Mouse (Mus musculus): ENCODE results near the gene Ccdc106. TPM values are rescaled to one million over a fixed set of nuclear protein-coding genes. Genes with fewer than 3 reads are reported as not detected.

Ccdc106 gene
- total RNA-seq, 2 experiments from 2014 or later = 65.7 to 68.5 TPM

DNA sequence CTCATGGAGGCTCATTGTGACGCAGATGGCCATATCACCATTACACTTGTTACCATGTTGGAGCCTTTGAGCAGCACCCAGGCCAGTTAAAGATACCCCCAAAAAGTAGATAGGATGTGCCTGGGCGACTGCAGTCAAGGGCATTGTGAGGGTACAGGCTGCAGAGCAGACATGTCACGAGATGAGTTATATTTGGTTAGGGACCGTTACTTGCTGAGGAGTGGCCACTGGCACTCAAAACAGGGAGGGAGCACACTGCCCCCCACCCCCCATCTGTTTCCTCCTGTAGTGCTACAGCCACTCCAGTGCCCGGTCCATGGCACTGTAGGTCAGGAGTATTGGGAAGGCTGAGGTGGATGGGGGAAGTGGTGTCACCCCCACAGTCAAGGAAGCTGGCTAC is 78.4 kb downstream of the Ccdc106 start:
- no peak for DNase-seq (ENCODE audit: low spot score in 2 of 2)
- intact Hi-C loops (cut with DNase I) = no loop called here

DNA sequence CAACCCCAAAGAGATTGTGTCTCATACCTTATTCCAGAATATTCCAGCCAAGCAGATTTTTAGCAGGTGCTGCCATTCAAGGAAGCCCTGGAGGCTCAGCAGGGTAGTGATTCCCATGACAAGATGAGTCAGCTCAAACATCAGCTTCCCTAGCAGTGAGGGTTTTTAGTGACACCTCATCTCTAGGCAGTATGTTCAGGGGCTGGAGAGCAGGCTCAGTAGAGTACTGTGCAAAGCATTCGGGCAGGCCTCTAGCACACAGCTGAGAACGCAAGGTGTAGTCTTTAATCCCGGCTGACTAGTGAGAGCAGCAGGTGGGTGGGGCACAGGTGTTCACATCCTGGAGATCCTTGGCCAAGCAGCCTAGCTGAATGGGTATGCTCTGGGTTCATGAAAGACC is 79.4 kb downstream of the Ccdc106 start:
- peak in 1 of 2 experiments; percentile 42 for DNase-seq (ENCODE audit: low spot score in 2 of 2)
- intact Hi-C loops (cut with DNase I) = no loop called here

DNA sequence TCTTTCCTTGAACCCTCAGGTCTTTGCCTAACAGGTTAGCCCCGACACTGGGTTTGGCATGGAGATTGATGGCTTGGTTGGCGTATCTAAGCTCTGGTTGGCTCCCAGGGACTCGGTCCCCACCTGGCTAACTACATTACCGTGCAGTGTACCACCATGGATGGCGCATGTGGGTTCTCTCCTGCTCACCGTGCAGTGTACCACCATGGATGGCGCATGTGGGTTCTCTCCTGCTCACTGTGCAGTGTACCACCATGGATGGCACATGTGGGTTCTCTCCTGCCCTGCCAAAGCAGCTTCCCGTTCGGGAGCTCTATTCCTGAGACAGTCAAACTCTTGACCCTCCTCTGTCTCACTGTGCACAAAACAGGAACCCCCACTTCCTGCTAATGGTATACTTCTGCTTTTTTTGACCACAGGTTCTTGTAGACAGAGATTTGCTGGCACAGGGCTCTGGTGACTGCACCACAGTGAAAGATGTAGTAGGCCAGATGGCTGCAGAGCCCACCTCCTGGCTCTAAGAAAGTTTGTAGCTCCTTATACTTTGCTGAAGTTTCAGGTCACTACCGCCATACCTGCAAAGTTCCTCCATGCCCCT is 80.8 kb downstream of the Ccdc106 start:
- intact Hi-C loops (cut with DNase I) = no loop called here
- peak in 1 of 2 experiments; percentile 61 for DNase-seq (ENCODE audit: low spot score in 2 of 2)

DNA sequence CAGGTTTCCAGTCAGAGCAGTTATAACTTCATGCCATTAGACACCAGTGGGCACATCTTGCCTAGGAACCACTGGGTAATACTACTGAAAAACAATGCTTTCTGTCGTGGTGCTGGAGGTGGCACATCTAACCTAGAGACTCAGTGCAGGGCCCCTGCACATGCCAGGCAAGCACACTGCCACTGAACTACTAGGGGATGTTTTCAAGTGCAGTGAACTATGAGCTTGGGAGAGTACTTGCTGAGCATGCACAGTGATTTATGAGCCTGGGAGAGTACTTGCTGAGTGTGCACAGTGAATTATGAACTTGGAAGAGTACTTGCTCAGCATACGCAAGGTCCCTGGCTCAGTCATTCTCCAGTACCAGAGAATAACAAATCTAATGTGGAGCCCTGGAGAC is 82.2 kb downstream of the Ccdc106 start:
- DNase-seq (ENCODE audit: low spot score in 2 of 2) = no peak
- intact Hi-C loops (cut with DNase I) = no loop called here

DNA sequence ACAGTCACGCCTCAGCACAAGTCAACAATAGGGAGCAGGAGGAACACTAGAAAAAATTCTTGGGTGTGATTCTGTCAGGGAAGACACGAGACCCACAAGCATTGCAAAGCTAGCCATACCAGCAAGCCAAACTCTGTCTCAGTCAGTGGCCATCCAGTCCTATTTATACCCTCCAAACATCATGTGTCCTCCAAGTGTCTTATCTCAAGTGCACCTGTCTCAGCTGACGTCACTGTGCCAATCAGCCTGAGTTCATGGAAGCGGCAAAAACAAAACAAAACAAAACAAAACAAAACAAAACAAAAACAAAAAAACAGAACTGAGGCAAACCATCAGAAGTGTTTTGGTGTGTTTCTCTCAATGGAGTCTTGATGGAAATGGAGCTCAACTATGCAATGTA is 87.9 kb downstream of the Ccdc106 start:
- no peak for DNase-seq (ENCODE audit: low spot score in 2 of 2)
- intact Hi-C loops (cut with DNase I) = no loop called here

DNA sequence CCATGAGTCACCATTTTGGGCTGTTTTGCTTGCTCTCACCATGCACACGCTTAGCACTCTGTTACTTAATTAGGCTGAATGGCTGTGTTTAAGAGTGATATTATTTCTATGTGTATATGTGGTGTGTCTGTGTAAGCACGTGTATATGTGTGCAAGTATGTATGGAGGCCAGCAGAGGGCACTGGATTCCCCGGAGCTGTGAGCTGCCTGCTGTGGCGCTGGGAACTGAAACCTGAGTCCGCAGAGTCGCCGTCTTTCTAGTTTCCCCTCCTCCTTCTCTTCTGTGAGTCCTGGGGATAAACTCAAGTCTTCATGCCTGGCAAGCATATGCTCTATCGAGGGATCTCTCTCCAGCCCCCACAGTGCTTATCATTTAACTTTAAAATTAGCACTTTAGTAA is 88.9 kb downstream of the Ccdc106 start:
- no peak for DNase-seq (ENCODE audit: low spot score in 2 of 2)
- intact Hi-C loops (cut with DNase I) = no loop called here

Other genes with a start within 250 kb of the Ccdc106 start
- gene Fam71e2, start 249.3 kb upstream of the Ccdc106 start, total RNA-seq (2021) = not detected
- gene Il11, start 237.7 kb upstream of the Ccdc106 start, total RNA-seq (2021) = under 1 TPM; 0.18 to 0.55 TPM
- gene Tmem190, start 237.6 kb upstream of the Ccdc106 start, total RNA-seq (2021) = not detected
- 1 to 10 TPM; 2.7 to 4.4 TPM for gene Tmem238, start 230.9 kb upstream of the Ccdc106 start, total RNA-seq (2021)
- gene Rpl28, start 227.7 kb upstream of the Ccdc106 start, total RNA-seq (2021) = 100 to 1,000 TPM; 480 to 489 TPM
- 100 to 1,000 TPM; 115 to 145 TPM for gene Ube2s, start 208.0 kb upstream of the Ccdc106 start, total RNA-seq (2021)
- gene Shisa7, start 175.9 kb upstream of the Ccdc106 start, total RNA-seq (2021) = 100 to 1,000 TPM; 116 to 133 TPM
- gene Isoc2b, start 150.3 kb upstream of the Ccdc106 start, total RNA-seq (2021) = 1 to 10 TPM; 4.6 to 5.0 TPM
- 1 to 10 TPM; 7.5 to 8.6 TPM for gene Isoc2a, start 143.4 kb upstream of the Ccdc106 start, total RNA-seq (2021)
- gene Gm36210, start 114.0 kb upstream of the Ccdc106 start, total RNA-seq (2021) = under 1 TPM; 0.29 to 0.34 TPM
- 10 to 100 TPM; 14.5 to 16.3 TPM for gene Zfp628, start 105.3 kb upstream of the Ccdc106 start, total RNA-seq (2021)
- gene Nat14, start 98.5 kb upstream of the Ccdc106 start, total RNA-seq (2021) = 10 to 100 TPM; 86.6 to 92.4 TPM
- 1 to 10 TPM; 2.3 to 2.9 TPM for gene Ssc5d, start 94.8 kb upstream of the Ccdc106 start, total RNA-seq (2021)
- gene Sbk2, start 56.1 kb upstream of the Ccdc106 start, total RNA-seq (2021) = under 1 TPM in 1 of 2 experiments, not detected in 1; 0.15 TPM
- under 1 TPM; 0.42 to 0.55 TPM for gene Sbk3, start 49.4 kb upstream of the Ccdc106 start, total RNA-seq (2021)
- gene Zfp579, start 24.4 kb upstream of the Ccdc106 start, total RNA-seq (2021) = 10 to 100 TPM; 33.8 to 36.3 TPM
- 1 to 10 TPM; 5.3 to 6.7 TPM for gene Zfp524, start 6.1 kb upstream of the Ccdc106 start, total RNA-seq (2021)
- gene Fiz1, start 5.9 kb upstream of the Ccdc106 start, total RNA-seq (2021) = 10 to 100 TPM; 24.9 to 25.3 TPM
- gene Gm44973, start 5.1 kb upstream of the Ccdc106 start, total RNA-seq (2021) = not detected
- 10 to 100 TPM; 34.1 to 35.2 TPM for gene Zfp865, start 177 bp upstream of the Ccdc106 start, total RNA-seq (2021)
- gene 4632433K11Rik, start 13.6 kb downstream of the Ccdc106 start, total RNA-seq (2021) = not detected
- 1 to 10 TPM; 5.4 TPM for gene Zfp784, start 17.9 kb downstream of the Ccdc106 start, total RNA-seq (2021)
- 10 to 100 TPM; 56.1 to 62.8 TPM for gene Zfp580, start 31.0 kb downstream of the Ccdc106 start, total RNA-seq (2021)
- gene U2af2, start 41.6 kb downstream of the Ccdc106 start, total RNA-seq (2021) = 100 to 1,000 TPM; 166 to 173 TPM
- 100 to 1,000 TPM; 429 to 432 TPM for gene Epn1, start 59.7 kb downstream of the Ccdc106 start, total RNA-seq (2021)
- gene Rfpl4, start 96.4 kb downstream of the Ccdc106 start, total RNA-seq (2021) = not detected
- gene Rasl2-9, start 105.4 kb downstream of the Ccdc106 start, total RNA-seq (2021) = under 1 TPM in 1 of 2 experiments, not detected in 1; 0.35 TPM
- gene Vmn1r55, start 129.1 kb downstream of the Ccdc106 start, total RNA-seq (2021) = not detected
- gene Vmn1r56, start 176.2 kb downstream of the Ccdc106 start, total RNA-seq (2021) = not detected
- not detected for gene Vmn1r57, start 197.9 kb downstream of the Ccdc106 start, total RNA-seq (2021)

Measured in left cerebral cortex, postnatal 14 days (tissue).